Mouse (Mus musculus): ENCODE results near the gene Ccnb1ip1. TPM values are rescaled to one million over a fixed set of nuclear protein-coding genes. Genes with fewer than 3 reads are reported as not detected.

Ccnb1ip1 gene
- 0.17 TPM in 1 of 2 replicates, not detected in the other for polyA plus RNA-seq (2012; rRNA removed)

GRCm38 (mm10) chr14:50807487-50808072 lies at the start of gene Ccnb1ip1, which contains the start of gene Parp2:
TSS of gene Ccnb1ip1 (minus strand) at chr14:50807732.
TSS of gene Parp2 (plus strand) at chr14:50807841.

GRCm38 (mm10) chr14:50785251-50785637 lies 22.3 kb downstream of the Ccnb1ip1 start, which contains the start of gene Ttc5:
TSS of gene Ttc5 (minus strand) at chr14:50785519.

GRCm38 (mm10) chr14:50744994-50745393 lies 62.5 kb downstream of the Ccnb1ip1 start, which contains the start of gene Olfr749:
TSS of gene Olfr749 (minus strand) at chr14:50745094.

Other genes with a start within 250 kb of the Ccnb1ip1 start
- not detected in 2 replicates for gene Olfr744, start 192.9 kb downstream of the Ccnb1ip1 start, polyA plus RNA-seq (2012; rRNA removed)
- gene Olfr745, start 168.3 kb downstream of the Ccnb1ip1 start, polyA plus RNA-seq (2012; rRNA removed): not detected in 2 replicates
- gene Olfr746, start 160.6 kb downstream of the Ccnb1ip1 start, polyA plus RNA-seq (2012; rRNA removed): not detected in 2 replicates
- not detected in 2 replicates for gene Olfr747, start 114.5 kb downstream of the Ccnb1ip1 start, polyA plus RNA-seq (2012; rRNA removed)
- not detected in 2 replicates for gene Olfr748, start 100.4 kb downstream of the Ccnb1ip1 start, polyA plus RNA-seq (2012; rRNA removed)
- not detected in 2 replicates for gene Olfr749, start 62.6 kb downstream of the Ccnb1ip1 start, polyA plus RNA-seq (2012; rRNA removed)
- gene Ttc5, start 22.2 kb downstream of the Ccnb1ip1 start, polyA plus RNA-seq (2012; rRNA removed): 98.5 and 117 TPM in 2 replicates
- 93.7 and 103 TPM in 2 replicates for gene Parp2, start 109 bp upstream of the Ccnb1ip1 start, polyA plus RNA-seq (2012; rRNA removed)
- 8.0 and 11.4 TPM in 2 replicates for gene Tep1, start 62.8 kb upstream of the Ccnb1ip1 start, polyA plus RNA-seq (2012; rRNA removed)
- 0.26 and 0.34 TPM in 2 replicates for gene Klhl33, start 89.8 kb upstream of the Ccnb1ip1 start, polyA plus RNA-seq (2012; rRNA removed)
- gene Osgep, start 117.2 kb upstream of the Ccnb1ip1 start, polyA plus RNA-seq (2012; rRNA removed): 116 and 147 TPM in 2 replicates
- 251 and 280 TPM in 2 replicates for gene Apex1, start 117.2 kb upstream of the Ccnb1ip1 start, polyA plus RNA-seq (2012; rRNA removed)
- gene Pip4p1, start 123.1 kb upstream of the Ccnb1ip1 start, polyA plus RNA-seq (2012; rRNA removed): 82.2 and 83.3 TPM in 2 replicates
- gene Pnp, start 123.3 kb upstream of the Ccnb1ip1 start, polyA plus RNA-seq (2012; rRNA removed): 56.1 and 57.4 TPM in 2 replicates
- 55.7 and 88.9 TPM in 2 replicates for gene Gm49342, start 136.8 kb upstream of the Ccnb1ip1 start, polyA plus RNA-seq (2012; rRNA removed)
- 0.55 and 0.57 TPM in 2 replicates for gene Pnp2, start 148.3 kb upstream of the Ccnb1ip1 start, polyA plus RNA-seq (2012; rRNA removed)
- gene Rnase10, start 200.0 kb upstream of the Ccnb1ip1 start, polyA plus RNA-seq (2012; rRNA removed): 0.04 TPM in 1 of 2 replicates, not detected in the other
- not detected in 2 replicates for gene Rnase9, start 234.1 kb upstream of the Ccnb1ip1 start, polyA plus RNA-seq (2012; rRNA removed)
- not detected in 2 replicates for gene Rnase11, start 242.4 kb upstream of the Ccnb1ip1 start, polyA plus RNA-seq (2012; rRNA removed)
- gene Rnase12, start 249.9 kb upstream of the Ccnb1ip1 start, polyA plus RNA-seq (2012; rRNA removed): 0.14 and 0.47 TPM in 2 replicates

Measured in central nervous system, embryonic 11.5 days (tissue).